Mouse (Mus musculus) kidney, adult 2 months (tissue): ENCODE measurements at regions not wholly inside any gene's neighbourhood (a gene's known extent, or its start where the extent isn't known, plus 50 kb on each side); places are given as distances from the start of the nearest gene placed in this dataset.

Experiments used
- CTCF ChIP-seq: fragments of 200-500 bp; conservative IDR thresholded peaks from 2 replicates; pipeline ENCODE4 v1.5.1; 2011; ENCODE audit warnings: low read depth, mild to moderate bottlenecking, control low read depth, low read length, moderate library complexity, mixed read lengths; ENCODE audit not compliant: insufficient read depth, insufficient read length
- POLR2A ChIP-seq: fragments of 200-500 bp; IDR thresholded peaks from one replicate; pipeline ENCODE4 v1.6.1; 2011; ENCODE audit warnings: low read depth, low read length, control low read depth

DNA sequence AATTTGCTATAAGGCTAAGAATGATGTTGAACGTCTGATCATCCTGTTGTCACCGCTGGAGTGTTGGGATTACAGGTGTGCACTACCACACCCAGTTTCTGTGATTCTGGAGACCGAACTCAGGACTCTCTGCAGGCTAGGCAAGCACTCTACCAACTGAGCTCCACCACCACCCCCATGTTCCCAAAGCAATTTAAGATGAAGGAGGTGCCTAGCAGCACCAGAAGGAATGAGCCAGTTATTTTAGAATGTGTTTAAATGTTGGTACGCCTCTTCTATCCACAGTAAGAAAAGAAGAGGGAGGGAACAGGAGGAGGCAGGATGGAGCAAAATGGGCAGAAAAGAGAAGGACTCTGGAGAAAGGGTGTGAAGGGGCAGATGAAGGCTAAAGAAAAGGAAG is 72.6 kb downstream of the Chst1 start:
- no peak for TF ChIP-seq CTCF
- no peak for TF ChIP-seq POLR2A
